Mouse (Mus musculus): ENCODE measurements around the gene Pde6d.

DNA sequence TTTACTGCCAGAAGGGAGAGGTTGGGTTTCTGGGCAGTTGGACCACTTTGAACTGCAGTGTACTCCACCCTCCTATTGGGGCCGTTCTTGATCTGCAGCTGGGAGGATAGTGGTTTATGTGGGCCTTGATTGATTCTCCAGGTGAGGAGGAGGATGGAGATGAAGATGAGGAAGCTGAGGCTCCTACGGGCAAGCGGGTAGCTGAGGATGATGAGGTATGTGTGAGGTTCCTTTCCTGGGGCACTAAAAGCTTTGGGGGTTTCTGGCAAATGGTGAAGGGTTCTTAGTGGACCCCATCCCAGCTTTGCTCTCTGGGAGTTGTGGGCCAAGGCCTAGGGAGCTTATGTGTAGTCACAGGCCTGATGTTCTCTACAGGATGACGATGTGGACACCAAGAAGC, 52.8 kb downstream of the Pde6d start:
- no peak for TF ChIP-seq POLR2A (IDR thresholded peaks at IDR 0.05; ENCODE audit: control insufficient read depth, low read depth, low read length)
- no peak for TF ChIP-seq CTCF (IDR thresholded peaks at IDR 0.05; ENCODE audit: control insufficient read depth, insufficient read depth, insufficient replicate concordance, low read depth, low read length)
